Mouse (Mus musculus) heart, embryonic 16.5 days (tissue): ENCODE results near the gene Zc3hc1. TPM values are rescaled to one million over a fixed set of nuclear protein-coding genes. Genes with fewer than 3 reads are reported as not detected.
A peak's percentile ranks its signal among the peaks of the same experiment; 100 is the strongest.
"Not testable (repeated sequence)": the region's sequence is repeated elsewhere in the genome, so short reads cannot be mapped to it uniquely, and the experiment has no call there.

Experiments
- ATAC-seq: fragments of 200-750 bp; cut with Nextera tagmentation; replicated peaks from 2 replicates; pipeline ENCODE4 v1.8.0; 2017; ENCODE audit warnings: moderate number of reproducible peaks; ENCODE audit not compliant: insufficient read depth, low FRiP score; ENCODE audit errors: extremely low read depth
- H3K27ac ChIP-seq: fragments of 300-500 bp; sonication (generic); 2 replicates; pipeline ENCODE4 v1.5.1; 2014; ENCODE audit warnings: mild to moderate bottlenecking, low read length, control low read depth, moderate library complexity
- H3K27me3 ChIP-seq: fragments of 300-500 bp; sonication (generic); 2 replicates; pipeline ENCODE4 v1.6.1; 2014; ENCODE audit warnings: low read length, mixed read lengths; ENCODE audit not compliant: control insufficient read depth, insufficient read depth
- H3K36me3 ChIP-seq: fragments of 300-500 bp; sonication (generic); 2 replicates; pipeline ENCODE4 v1.6.1; 2014; ENCODE audit not compliant: control insufficient read depth, insufficient read depth
- H3K4me1 ChIP-seq: fragments of 300-500 bp; sonication (generic); 2 replicates; pipeline ENCODE4 v1.6.1; 2014; ENCODE audit warnings: low read length, mixed read lengths; ENCODE audit not compliant: control insufficient read depth, insufficient read depth
- H3K4me2 ChIP-seq: fragments of 300-500 bp; sonication (generic); 2 replicates; pipeline ENCODE4 v1.6.1; 2014; ENCODE audit warnings: low read depth, mild to moderate bottlenecking, control low read depth, low read length
- H3K4me3 ChIP-seq: fragments of 300-500 bp; sonication (generic); 2 replicates; pipeline ENCODE4 v1.5.1; 2014; ENCODE audit warnings: mild to moderate bottlenecking, control low read depth, low read length
- H3K9ac ChIP-seq: fragments of 300-500 bp; sonication (generic); 2 replicates; pipeline ENCODE4 v1.6.1; 2014; ENCODE audit warnings: low read length, control low read depth
- H3K9me3 ChIP-seq: fragments of 300-500 bp; sonication (generic); replicated peaks from 2 replicates; pipeline ENCODE4 v1.6.1; 2016; ENCODE audit warnings: low read length; ENCODE audit not compliant: control insufficient read depth
- WGBS: fragments of 180-500 bp; shearing (Covaris S2); extraction: QIAGEN DNeasy Blood & Tissue Kit; methylation state at CpG from one replicate; pipeline ENCODE4 v1.1.7; 2014; 5-methylcytosine and 5-hydroxymethylcytosine counted together
- polyA plus RNA-seq: library from polyadenylated mRNA; unstranded; fragments of >200 nt; fragmentation: Nextera tagmentation; extraction: Ambion mirVana; gene quantifications from 2 replicates; pipeline ENCODE4 v1.2.1, GENCODE M21; 2015

Zc3hc1 gene
- polyA plus RNA-seq, 1 experiment from 2014 or later = 40.5 TPM

DNA sequence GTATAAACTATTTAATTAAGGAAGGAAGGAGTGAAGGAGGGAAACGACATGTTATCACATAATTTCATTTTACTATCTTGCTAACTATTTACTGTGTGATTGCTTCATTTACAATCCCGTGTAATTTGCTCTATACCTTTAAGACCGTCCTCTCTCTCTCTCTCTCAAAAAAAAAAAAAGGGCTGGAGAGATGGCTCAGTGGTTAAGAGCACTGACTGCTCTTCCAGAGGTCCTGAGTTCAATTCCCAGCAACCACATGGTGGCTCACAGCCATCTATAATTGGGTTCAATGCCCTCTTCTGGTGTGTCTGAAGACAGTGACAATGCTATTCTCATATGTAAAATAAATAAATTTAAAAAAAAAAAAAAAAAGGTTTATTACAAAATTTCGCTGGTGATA is 557 bp downstream of the Zc3hc1 start:
- not testable (repeated sequence) for H3K27ac ChIP-seq, H3K9me3 ChIP-seq, H3K4me1 ChIP-seq, H3K27me3 ChIP-seq, ATAC-seq
- H3K36me3 ChIP-seq = peaks cover 12% of the 10 kb centered on the region
- peak overlapping the region; percentile 65 for H3K4me2 ChIP-seq
- WGBS = 16% methylated on average over 4 of the region's 4 CpGs
- H3K4me3 ChIP-seq = peak overlapping the region; percentile 93
- peak overlapping the region; percentile 92 for H3K9ac ChIP-seq

DNA sequence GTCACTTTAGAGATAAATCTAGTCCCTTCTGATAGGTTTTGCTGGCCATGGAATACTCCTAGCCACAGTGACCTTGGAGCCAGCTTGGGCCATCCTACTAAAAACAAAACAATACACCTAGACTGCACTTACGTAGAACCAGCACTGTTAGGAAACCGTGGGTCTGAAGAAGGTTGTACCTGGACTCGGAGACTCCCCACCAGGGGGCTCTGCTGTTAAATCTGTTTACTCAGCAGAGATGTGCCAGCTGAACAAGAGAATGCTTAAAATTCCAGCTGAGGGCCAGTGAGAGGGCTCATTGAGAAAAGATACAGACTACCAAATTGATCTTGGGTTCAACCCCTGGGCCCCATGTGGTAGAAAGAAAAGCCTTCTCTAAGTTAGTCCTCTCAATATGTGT is 9.7 kb downstream of the Zc3hc1 start:
- WGBS = 49% methylated on average over 3 of the region's 3 CpGs
- H3K4me3 ChIP-seq = no peak overlapping the region
- no peak overlapping the region for H3K9ac ChIP-seq
- no peaks in the 10 kb centered on the region for H3K9me3 ChIP-seq
- ATAC-seq = no peak
- H3K4me2 ChIP-seq = no peak overlapping the region
- no peaks in the 10 kb centered on the region for H3K4me1 ChIP-seq
- no peak overlapping the region for H3K27ac ChIP-seq
- H3K36me3 ChIP-seq = peaks cover 17% of the 10 kb centered on the region
- H3K27me3 ChIP-seq = no peaks in the 10 kb centered on the region

DNA sequence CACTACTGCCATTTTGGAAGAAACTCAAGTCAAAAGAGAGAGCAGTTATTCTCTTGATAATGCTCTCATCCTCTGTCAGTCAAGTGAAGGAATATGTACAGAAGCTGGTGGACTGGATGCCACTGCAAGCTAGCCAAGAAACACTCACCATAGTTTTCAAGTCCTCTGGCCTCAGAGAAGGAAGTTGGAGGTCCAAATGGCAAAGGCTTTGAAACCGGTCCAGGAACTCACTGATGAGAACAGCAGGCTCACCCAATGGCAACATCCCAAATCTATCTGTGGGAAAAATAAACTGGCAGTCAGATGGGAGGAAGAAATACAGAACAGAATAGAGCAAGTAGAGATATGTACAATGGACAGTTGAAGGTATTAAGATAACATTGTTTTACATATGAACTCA is 15.0 kb downstream of the Zc3hc1 start:
- Histone ChIP-seq H3K4me2 (no peak overlapping the region), H3K4me1 (peaks cover 5% of the 10 kb centered on the region), H3K27ac (peak overlapping the region; percentile 37), H3K9ac (no peak overlapping the region), H3K9me3 (no peaks in the 10 kb centered on the region), H3K36me3 (peaks cover 43% of the 10 kb centered on the region), H3K27me3 (no peaks in the 10 kb centered on the region), H3K4me3 (no peak overlapping the region)
- ATAC-seq = peak; percentile 31
- 58% methylated on average over 1 of the region's 1 CpGs for WGBS

DNA sequence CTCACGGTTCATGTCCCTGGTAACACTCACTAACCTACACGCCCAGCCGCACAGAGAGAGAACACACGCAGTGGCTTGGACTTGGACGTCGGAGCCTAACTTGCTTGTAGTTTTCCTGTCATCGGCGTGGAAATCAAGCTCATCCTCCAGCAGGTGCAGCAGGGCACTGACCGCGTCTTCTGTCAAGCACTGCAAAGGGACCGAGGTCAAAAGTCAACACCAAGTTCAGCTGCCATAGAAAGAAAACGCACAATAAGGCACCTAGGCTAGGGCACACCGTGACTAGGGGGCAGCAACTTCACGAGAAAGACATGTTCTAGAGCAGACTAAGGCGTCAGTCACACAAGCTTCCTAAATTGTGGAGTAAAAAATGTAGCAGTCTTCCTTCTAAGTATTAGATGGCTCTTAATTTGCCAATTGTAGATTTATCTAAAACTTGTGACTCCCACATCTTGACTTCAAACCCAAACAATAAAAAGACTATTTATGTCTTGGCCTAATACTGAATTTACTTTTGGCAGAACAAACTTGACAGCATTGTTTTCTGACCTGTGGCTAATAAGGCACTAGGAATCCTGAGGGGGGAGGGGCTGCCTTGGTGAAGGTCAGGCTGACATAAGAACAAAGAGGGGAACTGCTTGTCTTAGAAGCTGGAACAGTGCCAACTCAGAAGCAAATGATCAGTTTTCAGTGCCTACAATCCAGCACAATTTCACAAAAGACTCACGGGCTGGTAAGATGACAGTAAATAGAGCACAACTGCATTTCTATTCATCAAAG is 15.9 kb downstream of the Zc3hc1 start:
- Histone ChIP-seq H3K9me3 (no peaks in the 10 kb centered on the region), H3K9ac (no peak overlapping the region), H3K27ac (peak overlapping the region; percentile 61), H3K36me3 (peaks cover 44% of the 10 kb centered on the region), H3K4me1 (peaks cover 5% of the 10 kb centered on the region), H3K27me3 (no peaks in the 10 kb centered on the region), H3K4me3 (no peak overlapping the region), H3K4me2 (no peak overlapping the region)
- no peak; the same call in 1 of the 2 replicates for ATAC-seq
- WGBS = 81% methylated on average over 16 of the region's 16 CpGs

DNA sequence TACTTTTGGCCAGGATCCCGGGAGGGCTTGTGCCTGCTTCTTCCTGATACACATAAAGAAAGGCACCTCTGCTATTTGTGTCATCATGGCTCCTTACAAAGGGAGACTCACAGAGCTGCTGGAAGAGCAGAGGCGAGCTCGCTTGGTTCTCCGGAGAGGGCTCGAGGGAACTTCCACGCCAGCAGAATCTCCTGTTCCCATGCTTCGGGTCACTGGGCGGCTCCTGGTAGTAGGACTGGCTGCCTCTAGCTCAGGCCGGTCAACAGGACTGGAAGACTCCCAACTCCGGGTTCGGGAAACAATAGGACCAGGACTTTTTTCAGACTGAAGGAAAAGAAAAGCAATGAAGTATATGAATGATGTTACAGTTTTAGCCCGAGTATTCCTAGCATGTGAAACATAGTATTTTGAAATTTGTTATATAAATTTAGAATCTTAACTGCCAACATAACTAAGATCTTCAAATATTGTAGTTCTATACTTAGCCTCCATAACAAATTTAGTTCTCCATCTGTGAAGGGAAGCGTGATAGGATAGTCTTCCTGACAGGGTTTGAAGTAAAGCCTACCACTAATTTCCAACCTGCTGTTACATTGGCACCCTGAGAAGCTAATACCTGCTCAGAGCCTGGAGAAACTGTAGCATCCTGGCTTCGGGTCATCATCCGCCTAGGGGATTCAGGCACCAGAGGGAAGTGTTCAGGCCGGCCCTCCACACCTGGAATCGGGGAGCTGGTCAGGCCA is 18.0 kb downstream of the Zc3hc1 start:
- no peak overlapping the region for H3K4me3 ChIP-seq
- no peak overlapping the region for H3K4me2 ChIP-seq
- WGBS = 89% methylated on average over 17 of the region's 17 CpGs
- no peak overlapping the region for H3K9ac ChIP-seq
- no peaks in the 10 kb centered on the region for H3K27me3 ChIP-seq
- no peak overlapping the region for H3K27ac ChIP-seq
- H3K36me3 ChIP-seq = peaks cover 49% of the 10 kb centered on the region
- H3K4me1 ChIP-seq = peaks cover 11% of the 10 kb centered on the region
- no peak for ATAC-seq
- no peaks in the 10 kb centered on the region for H3K9me3 ChIP-seq

DNA sequence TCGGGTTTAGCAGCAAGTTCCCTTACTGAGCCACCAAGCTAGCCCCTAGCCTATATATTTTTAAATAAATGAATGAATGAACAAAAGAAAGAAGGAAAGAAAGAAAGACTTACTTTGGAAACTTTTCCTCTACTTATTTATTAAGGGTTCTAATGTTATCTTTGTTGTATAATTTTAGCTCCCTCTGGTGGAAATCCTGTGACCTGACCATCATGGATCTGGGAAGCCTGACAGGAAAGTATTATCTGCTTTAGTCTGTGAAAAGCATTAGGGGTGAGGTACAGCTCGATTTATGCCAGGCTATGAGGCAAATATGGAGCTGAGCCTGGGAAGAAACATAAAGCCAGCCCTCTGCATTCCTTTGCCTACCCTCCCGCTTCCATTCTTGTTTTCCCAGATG is 21.5 kb downstream of the Zc3hc1 start:
- Histone ChIP-seq H3K9ac (no peak overlapping the region), H3K4me1 (peaks cover 6% of the 10 kb centered on the region), H3K4me2 (no peak overlapping the region), H3K27ac (peak overlapping the region; percentile 52; the same call in 1 of the 2 replicates), H3K36me3 (peaks cover 60% of the 10 kb centered on the region), H3K4me3 (no peak overlapping the region), H3K9me3 (no peaks in the 10 kb centered on the region), H3K27me3 (no peaks in the 10 kb centered on the region)
- 53% methylated on average over 3 of the region's 3 CpGs for WGBS
- ATAC-seq = no peak

DNA sequence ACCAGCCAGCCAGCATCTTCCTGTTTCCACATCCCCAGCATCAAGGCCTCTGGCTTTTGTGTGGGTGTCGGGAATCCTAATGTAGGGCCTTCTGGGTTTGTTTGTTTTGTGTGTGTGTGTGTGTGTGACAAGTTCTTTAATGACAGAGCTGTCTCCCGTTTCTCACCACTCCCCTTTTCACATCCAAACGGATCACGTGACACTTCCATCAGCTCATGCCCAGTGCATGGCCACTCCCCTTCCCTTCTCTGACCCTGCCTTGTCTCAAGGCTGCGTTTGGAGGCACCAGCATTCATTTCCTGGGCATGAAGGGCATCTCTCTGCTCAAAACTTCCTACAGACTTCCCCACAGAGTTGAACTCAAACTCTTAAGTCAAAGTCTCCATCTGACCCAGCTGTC is 27.0 kb downstream of the Zc3hc1 start:
- H3K9me3 ChIP-seq = no peaks in the 10 kb centered on the region
- H3K36me3 ChIP-seq = peaks cover 26% of the 10 kb centered on the region
- no peak overlapping the region for H3K4me2 ChIP-seq
- WGBS = 40% methylated on average over 5 of the region's 5 CpGs
- no peak overlapping the region for H3K4me3 ChIP-seq
- peaks cover 8% of the 10 kb centered on the region; the same call in 1 of the 2 replicates for H3K4me1 ChIP-seq
- no peaks in the 10 kb centered on the region for H3K27me3 ChIP-seq
- ATAC-seq = no peak
- no peak overlapping the region for H3K27ac ChIP-seq
- H3K9ac ChIP-seq = no peak overlapping the region

DNA sequence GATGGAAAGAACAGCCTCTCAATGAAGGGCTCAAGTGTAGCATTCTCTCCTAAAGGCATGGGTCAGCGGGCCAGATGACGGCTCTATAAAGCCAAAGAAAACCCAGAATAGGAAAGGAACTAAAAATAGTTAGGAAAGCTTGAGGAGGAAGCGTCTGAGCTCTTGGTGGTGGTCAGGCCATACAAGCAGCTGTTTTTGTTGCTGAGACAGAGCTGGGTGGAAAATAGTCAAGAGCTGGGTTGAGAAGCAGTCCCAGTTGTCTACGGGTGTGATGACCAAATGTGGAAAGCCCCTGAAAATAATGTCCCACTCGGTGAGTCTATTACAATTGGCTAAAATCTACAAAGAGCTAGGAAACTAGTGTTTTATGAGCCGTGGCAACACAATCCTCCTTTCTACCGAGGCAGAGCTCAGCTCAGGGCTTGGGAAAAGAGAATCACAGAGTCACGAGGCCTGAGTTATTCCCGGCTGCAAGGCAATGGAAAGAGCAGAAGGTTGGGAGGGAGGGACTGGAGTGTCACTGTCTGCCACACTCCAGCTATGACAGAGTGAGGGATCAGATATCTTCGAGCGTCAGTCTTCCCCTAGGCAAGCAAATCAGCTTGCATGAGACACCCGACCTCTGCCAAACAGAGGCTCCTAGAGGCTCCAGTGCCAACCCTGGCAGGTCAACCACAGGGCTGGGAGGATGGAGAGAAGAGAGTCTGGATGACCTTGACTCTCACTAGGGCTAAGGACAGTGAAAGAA is 30.9 kb downstream of the Zc3hc1 start:
- H3K4me2 ChIP-seq = no peak overlapping the region
- no peak overlapping the region for H3K4me3 ChIP-seq
- peaks cover 24% of the 10 kb centered on the region for H3K4me1 ChIP-seq
- WGBS = 33% methylated on average over 12 of the region's 12 CpGs
- H3K27ac ChIP-seq = peak overlapping the region; percentile 86
- ATAC-seq = peak; percentile 74
- H3K36me3 ChIP-seq = peaks cover 2% of the 10 kb centered on the region
- H3K27me3 ChIP-seq = no peaks in the 10 kb centered on the region
- H3K9me3 ChIP-seq = no peaks in the 10 kb centered on the region
- no peak overlapping the region; the same call in 1 of the 2 replicates for H3K9ac ChIP-seq
